Mouse (Mus musculus) CH12.LX (cell line): ENCODE measurements around the gene Drosha. TPM values are rescaled to one million over a fixed set of nuclear protein-coding genes. Genes with fewer than 3 reads are reported as not detected.

Experiments
- DNase-seq: peaks from one replicate; pipeline ENCODE4 v3.0.0-alpha.2; 2013; ENCODE audit errors: extremely low read depth
- H3K27ac ChIP-seq: 2 replicates; pipeline ENCODE4 v1.5.1; 2012; ENCODE audit warnings: low read depth, mild to moderate bottlenecking, control low read depth, moderate library complexity; ENCODE audit not compliant: insufficient read depth
- H3K27me3 ChIP-seq: replicated peaks from 2 replicates; pipeline ENCODE3; 2012; ENCODE audit warnings: inconsistent platforms
- H3K36me3 ChIP-seq, 2 experiments: replicated peaks in 1 of 2; 2 replicates each; pipeline versions ENCODE3 to v1.6.1; 2012; ENCODE audit warnings: inconsistent platforms in 1 of 2, low read length in 1 of 2, mild to moderate bottlenecking in 1 of 2, mixed read lengths in 1 of 2, moderate library complexity in 1 of 2; ENCODE audit not compliant: control insufficient read depth in 1 of 2, insufficient read depth in 1 of 2
- H3K4me1 ChIP-seq, 2 experiments: 2 replicates each; pipeline ENCODE4 v1.6.1; 2012; ENCODE audit warnings: inconsistent platforms in 1 of 2, moderate library complexity in 1 of 2; ENCODE audit not compliant: insufficient read depth in 2 of 2, control insufficient read depth in 1 of 2
- H3K4me2 ChIP-seq: 2 replicates; pipeline ENCODE4 v1.6.1; 2012; ENCODE audit warnings: low read depth, mild to moderate bottlenecking, control low read depth; ENCODE audit not compliant: poor library complexity, insufficient read depth, severe bottlenecking
- H3K4me3 ChIP-seq, 3 experiments: fragments of 150-350 bp in 1 of 3; sonication (generic) in 1 of 3; replicated peaks in 1 of 3; 2 replicates each; pipeline versions ENCODE3 to v1.5.1; 2011 to 2012; ENCODE audit warnings: low read depth in 2 of 3, low read length in 2 of 3, mild to moderate bottlenecking in 2 of 3, moderate library complexity in 2 of 3, control low read depth in 1 of 3, improper control_type of control experiment in 1 of 3, inconsistent platforms in 1 of 3, mixed read lengths in 1 of 3; ENCODE audit not compliant: poor library complexity in 1 of 3
- H3K79me2 ChIP-seq: replicated peaks from 2 replicates; pipeline ENCODE4 v1.6.1; 2012; ENCODE audit warnings: mild to moderate bottlenecking, moderate library complexity; ENCODE audit not compliant: control insufficient read depth, poor library complexity, insufficient read depth, severe bottlenecking; ENCODE audit errors: extremely low read depth
- H3K9ac ChIP-seq: 2 replicates; pipeline ENCODE4 v1.6.1; 2012; ENCODE audit warnings: low read depth, mild to moderate bottlenecking, control low read depth, moderate library complexity; ENCODE audit not compliant: insufficient read depth
- H3K9me3 ChIP-seq: replicated peaks from 2 replicates; pipeline ENCODE3; 2012; ENCODE audit warnings: low read length, inconsistent platforms, mixed read lengths
- CHD1 ChIP-seq: IDR thresholded peaks from 2 replicates; pipeline ENCODE4 v1.6.1; 2012; ENCODE audit warnings: low read depth, low read length, improper control_type of control experiment, inconsistent platforms
- CHD2 ChIP-seq: IDR thresholded peaks from 2 replicates; pipeline ENCODE4 v1.6.1; 2011; ENCODE audit warnings: low read length, improper control_type of control experiment
- CTCF ChIP-seq, 2 experiments: IDR thresholded peaks in 1 of 2; conservative IDR thresholded peaks in 1 of 2; 2 replicates each; pipeline ENCODE4 v1.5.1; 2011 to 2012; ENCODE audit warnings: low read depth in 2 of 2, low read length in 2 of 2, improper control_type of control experiment in 1 of 2, inconsistent platforms in 1 of 2, mild to moderate bottlenecking in 1 of 2, moderate library complexity in 1 of 2
- ETS1 ChIP-seq: conservative IDR thresholded peaks from 2 replicates; pipeline ENCODE4 v1.6.1; 2012; ENCODE audit warnings: low read depth, mild to moderate bottlenecking, inconsistent platforms, low read length, improper control_type of control experiment, moderate library complexity
- GABPA ChIP-seq: IDR thresholded peaks from 2 replicates; pipeline ENCODE4 v1.6.1; 2012; ENCODE audit warnings: low read depth, low read length, improper control_type of control experiment, inconsistent platforms; ENCODE audit not compliant: insufficient replicate concordance
- HCFC1 ChIP-seq: IDR thresholded peaks from 2 replicates; pipeline ENCODE4 v1.6.1; 2012; ENCODE audit warnings: low read depth, mild to moderate bottlenecking, inconsistent platforms, low read length, improper control_type of control experiment
- IRF4 ChIP-seq: IDR thresholded peaks from 2 replicates; pipeline ENCODE4 v1.6.1; 2014; ENCODE audit warnings: low read depth, mild to moderate bottlenecking, inconsistent platforms, low read length, improper control_type of control experiment
- JUN ChIP-seq: IDR thresholded peaks from 2 replicates; pipeline ENCODE4 v1.6.1; 2011; ENCODE audit warnings: low read depth, mild to moderate bottlenecking, low read length, improper control_type of control experiment, moderate library complexity; ENCODE audit not compliant: insufficient read depth
- JUND ChIP-seq: conservative IDR thresholded peaks from 2 replicates; pipeline ENCODE4 v1.6.1; 2011; ENCODE audit warnings: low read depth, low read length, improper control_type of control experiment
- MAX ChIP-seq: IDR thresholded peaks from 2 replicates; pipeline ENCODE4 v1.6.1; 2011; ENCODE audit warnings: low read length, improper control_type of control experiment
- MEF2A ChIP-seq: IDR thresholded peaks from 2 replicates; pipeline ENCODE4 v1.6.1; 2014; ENCODE audit warnings: low read depth, mild to moderate bottlenecking, inconsistent platforms, low read length, improper control_type of control experiment, borderline replicate concordance
- MYC ChIP-seq: IDR thresholded peaks from 2 replicates; pipeline ENCODE4 v1.6.1; 2011; ENCODE audit warnings: low read depth, mild to moderate bottlenecking, improper control_type of control experiment, low read length
- NELFE ChIP-seq: IDR thresholded peaks from 2 replicates; pipeline ENCODE4 v1.6.1; 2011; ENCODE audit warnings: low read depth, low read length, improper control_type of control experiment
- PAX5 ChIP-seq: IDR thresholded peaks from 2 replicates; pipeline ENCODE4 v1.6.1; 2012; ENCODE audit warnings: low read length, inconsistent platforms, mixed read lengths
- POLR2AphosphoS2 ChIP-seq: IDR thresholded peaks from 2 replicates; pipeline ENCODE4 v1.6.1; 2011; ENCODE audit warnings: low read depth, low read length, improper control_type of control experiment
- RCOR1 ChIP-seq: conservative IDR thresholded peaks from 2 replicates; pipeline ENCODE4 v1.6.1; 2012; ENCODE audit warnings: low read depth, mild to moderate bottlenecking, inconsistent platforms, low read length, improper control_type of control experiment
- SIN3A ChIP-seq: IDR thresholded peaks from 2 replicates; pipeline ENCODE4 v1.6.1; 2012; ENCODE audit warnings: low read length, improper control_type of control experiment, inconsistent platforms
- TBP ChIP-seq: conservative IDR thresholded peaks from 2 replicates; pipeline ENCODE4 v1.6.1; 2011; ENCODE audit warnings: low read depth, low read length, improper control_type of control experiment
- TCF12 ChIP-seq: IDR thresholded peaks from 2 replicates; pipeline ENCODE4 v1.6.1; 2014; ENCODE audit warnings: low read depth, mild to moderate bottlenecking, inconsistent platforms, low read length, improper control_type of control experiment
- UBTF ChIP-seq: IDR thresholded peaks from 2 replicates; pipeline ENCODE4 v1.6.1; 2012; ENCODE audit warnings: low read depth, mild to moderate bottlenecking, inconsistent platforms, low read length, improper control_type of control experiment, moderate library complexity
- USF1 ChIP-seq: IDR thresholded peaks from 2 replicates; pipeline ENCODE4 v1.6.1; 2014; ENCODE audit warnings: low read depth, mild to moderate bottlenecking, inconsistent platforms, low read length, improper control_type of control experiment
- ZC3H11A ChIP-seq: IDR thresholded peaks from 2 replicates; pipeline ENCODE4 v1.6.1; 2012; ENCODE audit warnings: low read depth, mild to moderate bottlenecking, inconsistent platforms, low read length, improper control_type of control experiment
- ZKSCAN1 ChIP-seq: IDR thresholded peaks from 2 replicates; pipeline ENCODE4 v1.6.1; 2012; ENCODE audit warnings: low read depth, inconsistent platforms, low read length, improper control_type of control experiment, borderline replicate concordance
- ZMIZ1 ChIP-seq: IDR thresholded peaks from 2 replicates; pipeline ENCODE4 v1.6.1; 2012; ENCODE audit warnings: low read depth, mild to moderate bottlenecking, inconsistent platforms, low read length, improper control_type of control experiment
- ZNF384 ChIP-seq: IDR thresholded peaks from 2 replicates; pipeline ENCODE4 v1.6.1; 2012; ENCODE audit warnings: low read depth, low read length, improper control_type of control experiment, inconsistent platforms
- dilution Hi-C: fragments of 300-500 bp; cut with MboI; formaldehyde crosslinking; loops from 2 replicates; pipeline ENCODE4 v1.14.3; 2020; ENCODE audit warnings: low sequenced_read_pairs; ENCODE audit not compliant: extremely low pct_unique_long_range_greater_than_20kb, extremely low pct_ligation_motif_present
- in situ Hi-C: fragments of 300-500 bp; cut with MboI; formaldehyde crosslinking; loops from 3 replicates; pipeline ENCODE4 v1.14.3; 2019; ENCODE audit warnings: low sequenced_read_pairs, low pct_ligation_motif_present, low pct_unique_long_range_greater_than_20kb, mixed read lengths
- polyA plus RNA-seq: library from polyadenylated mRNA; unstranded; fragments of >175 nt; gene quantifications from 2 replicates; pipeline ENCODE4 v1.2.1, GENCODE M21; 2012; ENCODE audit warnings: low read depth; ENCODE audit not compliant: insufficient read length
- total RNA-seq, 2 experiments: library from RNA; depleted of rRNA; stranded (reverse); fragments of 300-350 nt in 1 of 2; fragments of >200 nt in 1 of 2; gene quantifications; 2 replicates each; pipeline ENCODE4 v1.2.3; 2012 to 2014

The Drosha gene
- total and polyA plus RNA-seq, 3 experiments = 23.4 to 81.9 (median 24.8) TPM

DNA sequence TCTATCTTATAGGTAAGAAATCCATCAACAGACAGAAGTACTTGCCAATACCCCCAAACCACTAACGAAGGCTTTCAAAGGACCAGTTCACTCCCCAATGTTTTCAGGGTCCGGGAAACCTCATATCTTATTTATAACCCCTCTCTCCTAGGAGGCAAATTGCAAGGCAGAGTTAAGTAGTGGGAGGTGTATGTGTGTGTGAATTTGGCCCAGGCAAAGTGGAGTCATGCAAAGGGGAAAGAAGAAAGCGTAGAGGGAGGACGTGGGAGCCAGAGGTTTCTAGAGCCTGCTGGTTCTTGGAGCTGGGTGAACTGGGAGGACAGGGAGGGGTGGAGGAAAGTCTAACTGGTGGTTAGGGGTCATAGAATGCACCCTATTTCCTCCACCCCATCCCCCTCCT is 117.8 kb downstream of the Drosha start:
- H3K79me2 ChIP-seq = no peaks in the 10 kb centered on the region
- no peaks in the 10 kb centered on the region for H3K27me3 ChIP-seq
- no peak for DNase-seq
- dilution Hi-C loops = no loop called here
- H3K4me2 ChIP-seq = no peak overlapping the region
- H3K27ac ChIP-seq = no peak overlapping the region
- H3K9me3 ChIP-seq = no peaks in the 10 kb centered on the region
- TF ChIP-seq MAX = no peak
- TF ChIP-seq HCFC1 = no peak
- TF ChIP-seq ZNF384 = no peak
- no peak for TF ChIP-seq ZC3H11A
- TF ChIP-seq ETS1 = no peak
- no peak for TF ChIP-seq CHD1
- TF ChIP-seq UBTF = no peak
- no peak for TF ChIP-seq TBP
- TF ChIP-seq USF1 = no peak
- TF ChIP-seq ZKSCAN1 = no peak
- TF ChIP-seq GABPA = no peak
- TF ChIP-seq MEF2A = no peak
- no peak for TF ChIP-seq JUN
- in situ Hi-C loops = no loop called here
- no peak overlapping the region for H3K4me3 ChIP-seq
- peaks cover 0 to 3% of the 10 kb centered on the region in 2 experiments; a peak in 1 of 4 replicates for H3K4me1 ChIP-seq
- H3K36me3 ChIP-seq = no peaks in the 10 kb centered on the region
- no peak overlapping the region for H3K9ac ChIP-seq

DNA sequence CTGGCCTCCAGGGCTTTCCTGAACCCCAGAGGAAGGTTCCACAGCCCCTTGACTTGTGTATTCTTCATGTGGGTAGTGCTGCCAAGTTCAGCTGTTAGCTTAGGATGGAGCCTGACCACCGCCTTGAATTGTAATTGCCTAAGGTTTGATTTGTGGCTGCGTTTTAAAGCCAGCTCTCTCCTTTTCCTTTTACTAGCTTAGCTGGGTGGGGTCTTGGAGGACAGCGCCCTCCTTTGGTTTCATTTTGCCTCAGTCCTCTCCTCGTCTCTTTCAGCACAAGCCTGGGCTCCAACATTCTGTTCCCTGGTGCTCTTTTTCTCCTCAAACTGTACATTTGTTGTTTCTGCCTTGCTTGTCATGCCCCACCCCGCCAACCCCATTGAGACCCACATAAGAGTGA is 133.4 kb downstream of the Drosha start:
- H3K4me3 ChIP-seq = no peak overlapping the region
- TF ChIP-seq POLR2AphosphoS2 (no peak), MEF2A (no peak), SIN3A (no peak), CHD2 (no peak), JUND (no peak), CTCF (conservative IDR thresholded peaks at IDR 0.05 in 1 of 2, IDR thresholded peaks at IDR 0.05 in 1 of 2; ENCODE audit: low read depth in 2 of 2, low read length in 2 of 2) (no peak), TCF12 (no peak), MYC (no peak), IRF4 (no peak), NELFE (no peak), USF1 (no peak), RCOR1 (no peak), MAX (no peak), ETS1 (no peak), PAX5 (no peak), ZMIZ1 (no peak), TBP (no peak), GABPA (no peak), ZNF384 (no peak)
- dilution Hi-C loops = no loop called here

More for the DNA sequence above, 133.4 kb downstream of the Drosha start:
- in situ Hi-C loops = no loop called here
- Histone ChIP-seq H3K79me2 (no peaks in the 10 kb centered on the region), H3K4me1 (no peaks in the 10 kb centered on the region), H3K4me2 (no peak overlapping the region), H3K27ac (no peak overlapping the region), H3K9ac (no peak overlapping the region), H3K9me3 (no peaks in the 10 kb centered on the region), H3K27me3 (no peaks in the 10 kb centered on the region), H3K36me3 (no peaks in the 10 kb centered on the region)
- no peak for DNase-seq
